Mouse (Mus musculus) hindbrain, embryonic 10.5 days (tissue): ENCODE data around the gene Tnks2. TPM values are rescaled to one million over a fixed set of nuclear protein-coding genes. Genes with fewer than 3 reads are reported as not detected.

Experiments
- DNase-seq: peaks from one replicate; pipeline ENCODE4 v3.0.0-alpha.2; 2017; ENCODE audit warnings: low spot score
- H3K27ac ChIP-seq: fragments of 300-500 bp; sonication (generic); 2 replicates; pipeline ENCODE4 v1.5.1; 2016; ENCODE audit warnings: mild to moderate bottlenecking, moderate library complexity
- H3K27me3 ChIP-seq: fragments of 300-500 bp; sonication (generic); 2 replicates; pipeline ENCODE4 v1.6.1; 2016; ENCODE audit warnings: mild to moderate bottlenecking; ENCODE audit not compliant: poor library complexity, insufficient read depth, severe bottlenecking
- H3K36me3 ChIP-seq: fragments of 300-500 bp; sonication (generic); 2 replicates; pipeline ENCODE4 v1.6.1; 2016; ENCODE audit warnings: mild to moderate bottlenecking, moderate library complexity
- H3K4me1 ChIP-seq: fragments of 300-500 bp; sonication (generic); replicated peaks from 2 replicates; pipeline ENCODE4 v1.6.1; 2016; ENCODE audit warnings: mild to moderate bottlenecking
- H3K4me3 ChIP-seq: fragments of 300-500 bp; sonication (generic); 2 replicates; pipeline ENCODE4 v1.5.1; 2016; ENCODE audit warnings: mild to moderate bottlenecking, moderate library complexity
- H3K9me3 ChIP-seq: fragments of 300-500 bp; sonication (generic); 2 replicates; pipeline ENCODE4 v1.6.1; 2016; ENCODE audit warnings: mild to moderate bottlenecking, moderate library complexity
- WGBS: fragments of 180-500 bp; shearing (Covaris S2); methylation state at CpG from one replicate; pipeline ENCODE4 v1.1.7; 2016; 5-methylcytosine and 5-hydroxymethylcytosine counted together
- polyA plus RNA-seq: library from polyadenylated mRNA; unstranded; fragments of >200 nt; fragmentation: Nextera tagmentation; extraction: Ambion mirVana; gene quantifications from 2 replicates; pipeline ENCODE4 v1.2.1, GENCODE M21; 2016

Tnks2 gene
- polyA plus RNA-seq, 1 experiment from 2014 or later = 53.6 TPM

GRCm38 (mm10) chr19:36878743-36879495 lies 44.9 kb downstream of the Tnks2 start:
- H3K9me3 ChIP-seq = no peaks in the 10 kb centered on the region
- H3K27me3 ChIP-seq = no peaks in the 10 kb centered on the region
- no peak overlapping the region for H3K27ac ChIP-seq
- WGBS = 87% methylated on average over 11 of the region's 11 CpGs
- H3K36me3 ChIP-seq = peaks cover 100% of the 10 kb centered on the region
- no peak overlapping the region for H3K4me3 ChIP-seq
- no peaks in the 10 kb centered on the region for H3K4me1 ChIP-seq
- no peak for DNase-seq

GRCm38 (mm10) chr19:36883119-36883518 lies 49.1 kb downstream of the Tnks2 start:
- 80% methylated on average over 6 of the region's 6 CpGs for WGBS
- Histone ChIP-seq H3K9me3 (no peaks in the 10 kb centered on the region), H3K27ac (no peak overlapping the region), H3K36me3 (peaks cover 99% of the 10 kb centered on the region), H3K4me3 (no peak overlapping the region), H3K27me3 (no peaks in the 10 kb centered on the region), H3K4me1 (0 out of 2 replicates have a peak, but pooled peaks cover 4% of the 10 kb centered on the region)
- DNase-seq = peak; percentile 43

- Histone ChIP-seq H3K27me3 (no peaks in the 10 kb centered on the region), H3K4me1 (0 out of 2 replicates have a peak, but pooled peaks cover 4% of the 10 kb centered on the region), H3K9me3 (no peaks in the 10 kb centered on the region), H3K4me3 (no peak overlapping the region), H3K27ac (no peak overlapping the region), H3K36me3 (peaks cover 99% of the 10 kb centered on the region)
- no peak for DNase-seq
- 86% methylated on average over 2 of the region's 2 CpGs for WGBS
These were observed 52.3 kb downstream of the Tnks2 start for GRCm38 (mm10) chr19:36886316-36886715.

GRCm38 (mm10) chr19:36887706-36888105 lies 53.7 kb downstream of the Tnks2 start:
- WGBS = 51% methylated on average over 3 of the region's 3 CpGs
- H3K4me3 ChIP-seq = no peak overlapping the region
- 0 out of 2 replicates have a peak, but pooled peaks cover 4% of the 10 kb centered on the region for H3K4me1 ChIP-seq
- no peak overlapping the region for H3K27ac ChIP-seq
- no peaks in the 10 kb centered on the region for H3K27me3 ChIP-seq
- DNase-seq = no peak
- peaks cover 99% of the 10 kb centered on the region for H3K36me3 ChIP-seq
- no peaks in the 10 kb centered on the region for H3K9me3 ChIP-seq

GRCm38 (mm10) chr19:36891746-36892145 lies 57.7 kb downstream of the Tnks2 start:
- H3K36me3 ChIP-seq = peaks cover 83% of the 10 kb centered on the region
- no peak for DNase-seq
- WGBS = 96% methylated on average over 3 of the region's 3 CpGs
- H3K27ac ChIP-seq = no peak overlapping the region
- peaks cover 18% of the 10 kb centered on the region for H3K4me1 ChIP-seq
- no peaks in the 10 kb centered on the region for H3K27me3 ChIP-seq
- H3K4me3 ChIP-seq = no peak overlapping the region
- H3K9me3 ChIP-seq = no peaks in the 10 kb centered on the region

GRCm38 (mm10) chr19:36896791-36897569 lies 62.9 kb downstream of the Tnks2 start:
- DNase-seq = peak; percentile 68
- Histone ChIP-seq H3K27me3 (no peaks in the 10 kb centered on the region), H3K4me3 (peak overlapping the region; percentile 16; the same call in 1 of the 2 replicates), H3K27ac (peak overlapping the region; percentile 83), H3K9me3 (no peaks in the 10 kb centered on the region), H3K4me1 (peaks cover 30% of the 10 kb centered on the region), H3K36me3 (peaks cover 31% of the 10 kb centered on the region)
- WGBS = 13% methylated on average over 10 of the region's 10 CpGs

GRCm38 (mm10) chr19:36897778-36898177 lies 63.7 kb downstream of the Tnks2 start:
- Histone ChIP-seq H3K27me3 (no peaks in the 10 kb centered on the region), H3K27ac (peak overlapping the region; percentile 35; the same call in 1 of the 2 replicates), H3K36me3 (peaks cover 23% of the 10 kb centered on the region), H3K4me3 (no peak overlapping the region), H3K4me1 (peaks cover 30% of the 10 kb centered on the region), H3K9me3 (no peaks in the 10 kb centered on the region)
- WGBS = 44% methylated on average over 9 of the region's 9 CpGs
- DNase-seq = peak; percentile 47

GRCm38 (mm10) chr19:36903377-36903776 lies 69.3 kb downstream of the Tnks2 start:
- DNase-seq = no peak
- H3K36me3 ChIP-seq = no peaks in the 10 kb centered on the region
- H3K27ac ChIP-seq = peak overlapping the region; percentile 91
- peak overlapping the region; percentile 59 for H3K4me3 ChIP-seq
- WGBS = 45% methylated on average over 7 of the region's 7 CpGs
- 0 out of 2 replicates have a peak, but pooled peaks cover 5% of the 10 kb centered on the region for H3K9me3 ChIP-seq
- no peaks in the 10 kb centered on the region for H3K27me3 ChIP-seq
- H3K4me1 ChIP-seq = peaks cover 22% of the 10 kb centered on the region

GRCm38 (mm10) chr19:36904211-36905007 lies 70.4 kb downstream of the Tnks2 start:
- Histone ChIP-seq H3K27me3 (no peaks in the 10 kb centered on the region), H3K27ac (peak overlapping the region; percentile 91), H3K4me1 (peaks cover 22% of the 10 kb centered on the region), H3K4me3 (peak overlapping the region; percentile 59), H3K9me3 (0 out of 2 replicates have a peak, but pooled peaks cover 5% of the 10 kb centered on the region), H3K36me3 (no peaks in the 10 kb centered on the region)
- WGBS = 2% methylated on average over 41 of the region's 41 CpGs
- DNase-seq = peak; percentile 90

GRCm38 (mm10) chr19:36909150-36909549 lies 75.1 kb downstream of the Tnks2 start:
- whole genome bisulfite sequencing = 83% methylated on average over 3 of the region's 3 CpGs

GRCm38 (mm10) chr19:36909676-36910292 lies 75.8 kb downstream of the Tnks2 start:
- H3K4me3 ChIP-seq = no peak overlapping the region
- H3K27ac ChIP-seq = peak overlapping the region; percentile 82
- no peaks in the 10 kb centered on the region for H3K36me3 ChIP-seq
- peaks cover 35% of the 10 kb centered on the region for H3K4me1 ChIP-seq
- WGBS = 18% methylated on average over 9 of the region's 9 CpGs
- peaks cover 4% of the 10 kb centered on the region for H3K27me3 ChIP-seq
- peak; percentile 79 for DNase-seq
- 0 out of 2 replicates have a peak, but pooled peaks cover 5% of the 10 kb centered on the region for H3K9me3 ChIP-seq

More at GRCm38 (mm10) chr19:36909150-36909549, 75.1 kb downstream of the Tnks2 start:
- peaks cover 41% of the 10 kb centered on the region for H3K4me1 ChIP-seq
- H3K4me3 ChIP-seq = no peak overlapping the region
- no peaks in the 10 kb centered on the region for H3K36me3 ChIP-seq
- no peak overlapping the region for H3K27ac ChIP-seq
- peaks cover 4% of the 10 kb centered on the region for H3K27me3 ChIP-seq
- H3K9me3 ChIP-seq = 0 out of 2 replicates have a peak, but pooled peaks cover 5% of the 10 kb centered on the region
- DNase-seq = no peak
